Mouse (Mus musculus) bone marrow, adult 2 months (tissue): ENCODE measurements around the gene Ebpl. TPM values are rescaled to one million over a fixed set of nuclear protein-coding genes. Genes with fewer than 3 reads are reported as not detected.

Experiments
- H3K27ac ChIP-seq: fragments of 200-500 bp; 2 replicates; pipeline ENCODE4 v1.5.1; 2012; ENCODE audit warnings: low read depth, mild to moderate bottlenecking, control low read depth, inconsistent platforms, low read length; ENCODE audit not compliant: control insufficient read depth, poor library complexity, insufficient read depth
- H3K4me1 ChIP-seq: fragments of 200-500 bp; 2 replicates; pipeline ENCODE4 v1.6.1; 2011; ENCODE audit warnings: low read length; ENCODE audit not compliant: control insufficient read depth, insufficient read depth
- H3K4me3 ChIP-seq: fragments of 200-500 bp; replicated peaks from 2 replicates; pipeline ENCODE3; 2011; ENCODE audit warnings: mild to moderate bottlenecking, low read depth, low read length, control low read depth; ENCODE audit not compliant: control insufficient read depth
- CTCF ChIP-seq: fragments of 200-500 bp; IDR thresholded peaks from 2 replicates; pipeline ENCODE4 v1.5.1; 2011; ENCODE audit warnings: low read length, control low read depth; ENCODE audit not compliant: control insufficient read depth, insufficient read depth
- POLR2A ChIP-seq: fragments of 200-500 bp; IDR thresholded peaks from 2 replicates; pipeline ENCODE4 v1.6.1; 2011; ENCODE audit warnings: low read depth, mild to moderate bottlenecking, control low read depth, low read length, borderline replicate concordance; ENCODE audit not compliant: control insufficient read depth
- WGBS: fragments of 180-500 bp; shearing (Covaris S2); methylation state at CpG from one replicate; pipeline ENCODE4 v1.1.7; 2018; 5-methylcytosine and 5-hydroxymethylcytosine counted together
- polyA plus RNA-seq: library from polyadenylated mRNA; stranded (reverse); fragments of >200 nt; gene quantifications from 2 replicates; pipeline ENCODE4 v1.2.4, GENCODE M21; 2011; ENCODE audit warnings: low replicate concordance; ENCODE audit not compliant: missing spikeins, insufficient read depth, insufficient read length

Gene Ebpl
- 3.2 and 7.6 TPM in 2 replicates for polyA plus RNA-seq

DNA sequence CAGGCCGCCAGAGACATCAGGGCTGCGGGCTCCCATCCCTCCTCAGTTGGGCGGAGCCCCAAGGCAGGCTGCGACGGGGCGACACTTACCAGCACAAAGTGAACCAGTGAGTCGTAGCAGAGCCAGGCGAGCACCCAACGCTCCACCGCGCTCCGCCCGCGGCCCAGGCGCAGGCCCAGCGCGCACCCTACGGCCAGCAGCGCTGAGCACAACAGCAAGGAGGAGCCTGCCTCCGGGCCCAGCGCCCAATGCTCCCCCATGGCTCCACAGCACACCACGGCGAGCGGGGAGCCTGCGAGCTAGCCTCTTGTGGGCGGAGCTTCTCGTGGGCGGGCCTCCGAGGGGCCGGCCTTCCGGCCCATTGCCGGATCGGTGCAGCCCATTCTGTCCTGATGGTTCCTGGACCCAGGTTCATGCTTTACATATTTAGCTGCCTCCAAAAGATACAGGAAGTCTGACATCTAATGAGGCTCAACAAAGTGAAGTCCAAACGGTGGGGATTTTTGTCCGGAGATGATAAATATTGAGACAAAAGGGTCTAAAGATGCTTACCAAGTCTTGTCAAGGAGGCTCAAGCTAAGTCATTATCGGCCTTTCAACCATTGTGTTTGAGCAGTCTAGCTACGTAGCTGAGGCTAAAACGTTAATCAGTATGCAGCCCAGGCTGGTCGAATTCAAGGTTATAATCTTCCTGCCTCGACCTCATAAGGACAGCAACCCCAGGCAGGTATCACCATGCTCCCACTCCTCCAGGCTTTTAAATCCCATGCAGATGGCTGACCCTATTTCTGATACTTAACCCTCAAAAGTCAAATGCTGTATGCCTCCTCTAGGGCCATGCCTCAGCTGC is at the start of gene Ebpl:
TSS of gene Ebpl (minus strand) at position 309 of the 850 bp plus-strand sequence.
- Histone ChIP-seq H3K4me3 (peak within 1 kb of the TSS; percentile 78), H3K4me1 (no peaks in the 10 kb centered on the region; the same call in 1 of the 2 replicates), H3K27ac (peak within 1 kb of the TSS; percentile 91)
- TF ChIP-seq POLR2A (peak; percentile 69; the same call in 1 of the 2 replicates), CTCF (no peak)
- WGBS = 3% methylated on average over 40 of the region's 40 CpGs

DNA sequence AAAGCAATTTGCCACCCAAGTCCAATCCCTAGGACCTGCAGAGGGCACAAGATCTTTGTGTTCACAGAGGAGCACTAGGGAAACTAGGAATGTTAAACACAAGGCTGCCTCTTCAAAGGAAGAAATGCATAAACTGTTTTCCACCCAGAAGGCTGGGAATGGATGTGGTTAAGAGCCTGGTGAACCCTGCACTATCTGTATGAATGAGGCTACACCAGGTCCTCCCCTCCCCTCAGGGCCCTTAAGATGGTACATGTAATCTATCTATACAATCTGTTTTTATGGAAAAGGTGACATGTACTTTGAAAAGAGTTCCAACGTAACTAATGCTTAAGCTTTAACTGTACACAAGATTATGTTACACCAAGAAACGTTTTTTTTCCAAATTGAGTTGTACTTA is 49.8 kb upstream of the Ebpl start:
- Histone ChIP-seq H3K4me1 (peaks cover 2% of the 10 kb centered on the region), H3K4me3 (no peak overlapping the region), H3K27ac (no peak overlapping the region)
- WGBS = 27% methylated on average over 2 of the region's 2 CpGs
- TF ChIP-seq CTCF (no peak), POLR2A (no peak)

DNA sequence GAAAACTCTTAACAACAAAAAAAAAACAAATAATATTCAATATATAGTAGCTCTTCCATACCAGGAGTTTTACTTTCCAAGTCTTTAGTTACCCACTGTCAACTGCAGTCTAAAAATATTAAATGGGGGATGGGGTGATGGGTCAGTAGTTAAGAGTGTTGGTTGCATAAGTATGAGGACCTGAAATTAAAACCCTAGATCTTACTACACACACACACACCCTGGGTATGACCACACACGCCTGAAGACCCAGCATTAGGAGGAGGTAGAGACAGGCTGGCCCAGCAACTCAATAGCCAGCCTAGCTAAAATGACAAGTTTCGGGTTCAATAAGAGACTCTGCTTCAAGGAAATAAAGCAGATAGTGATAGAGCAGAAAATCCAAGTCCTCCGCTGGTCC is 46.8 kb upstream of the Ebpl start:
- no peak overlapping the region for H3K27ac ChIP-seq
- TF ChIP-seq POLR2A (no peak), CTCF (no peak)
- WGBS = 76% methylated on average over 3 of the region's 3 CpGs
- no peak overlapping the region for H3K4me3 ChIP-seq
- H3K4me1 ChIP-seq = peaks cover 2% of the 10 kb centered on the region

DNA sequence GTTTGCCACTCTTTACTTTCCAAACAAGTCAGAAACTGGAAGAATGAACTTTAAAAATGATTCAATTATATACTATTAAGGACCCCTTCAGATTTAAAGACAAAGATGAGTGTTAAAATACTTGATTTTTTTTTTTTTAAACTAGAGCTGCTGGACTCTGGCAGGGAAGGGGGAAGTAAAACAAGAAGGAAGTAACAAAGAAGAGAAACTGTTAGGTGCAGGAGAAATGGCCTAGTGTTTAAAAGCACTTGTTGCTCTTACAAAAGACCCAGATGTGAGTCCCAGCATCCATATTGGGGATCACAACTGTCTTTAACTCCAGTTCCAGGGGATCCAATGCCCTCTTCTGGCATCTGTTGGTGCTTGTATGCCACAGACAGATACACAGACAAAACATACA is 45.5 kb upstream of the Ebpl start:
- TF ChIP-seq POLR2A (no peak), CTCF (no peak)
- H3K27ac ChIP-seq = no peak overlapping the region
- peaks cover 2% of the 10 kb centered on the region for H3K4me1 ChIP-seq
- no peak overlapping the region for H3K4me3 ChIP-seq

DNA sequence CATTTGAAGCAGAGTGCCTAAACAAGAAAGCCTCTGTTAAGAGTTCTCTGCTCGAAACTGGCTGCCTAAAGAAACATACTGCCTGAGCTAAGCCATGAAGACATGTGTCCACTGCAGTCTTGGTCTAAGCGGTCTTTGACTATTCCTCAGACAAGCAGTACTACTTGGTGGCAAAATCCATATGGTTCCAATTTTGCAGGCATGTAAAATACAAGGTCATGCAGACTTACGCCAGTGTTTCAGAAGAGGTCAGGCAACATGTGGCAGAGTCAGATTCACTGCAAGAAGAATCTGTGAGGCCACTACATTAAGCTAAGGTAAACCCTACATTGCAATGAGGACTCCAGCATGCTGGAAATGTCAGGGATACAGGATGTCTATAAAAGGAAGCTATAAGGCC is 44.7 kb upstream of the Ebpl start:
- Histone ChIP-seq H3K4me1 (peaks cover 2% of the 10 kb centered on the region), H3K4me3 (no peak overlapping the region), H3K27ac (no peak overlapping the region)
- 96% methylated on average over 3 of the region's 3 CpGs for WGBS
- no peak for TF ChIP-seq POLR2A
- no peak for TF ChIP-seq CTCF

DNA sequence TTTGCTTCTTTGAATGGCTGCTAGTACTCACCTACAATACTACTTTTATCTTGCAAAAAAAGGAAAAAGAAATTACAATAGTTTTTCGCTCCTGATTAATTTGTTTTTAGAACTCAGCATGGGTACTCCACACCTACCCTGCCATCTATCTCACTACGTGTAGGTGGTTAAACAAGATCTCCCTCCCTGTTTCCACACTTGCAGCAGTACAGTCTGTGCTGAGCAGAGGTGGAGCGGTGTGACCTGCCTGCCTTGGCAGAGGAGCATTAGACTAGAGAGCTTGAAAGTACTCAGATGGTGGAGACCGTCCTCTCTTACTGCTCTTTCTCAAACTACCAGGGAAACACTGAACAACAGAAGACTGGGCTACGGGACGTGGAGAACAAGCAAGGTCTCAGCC is 34.5 kb upstream of the Ebpl start:
- Histone ChIP-seq H3K27ac (no peak overlapping the region), H3K4me3 (no peak overlapping the region), H3K4me1 (no peaks in the 10 kb centered on the region; the same call in 1 of the 2 replicates)
- 84% methylated on average over 6 of the region's 6 CpGs for WGBS
- no peak for TF ChIP-seq CTCF
- no peak for TF ChIP-seq POLR2A

DNA sequence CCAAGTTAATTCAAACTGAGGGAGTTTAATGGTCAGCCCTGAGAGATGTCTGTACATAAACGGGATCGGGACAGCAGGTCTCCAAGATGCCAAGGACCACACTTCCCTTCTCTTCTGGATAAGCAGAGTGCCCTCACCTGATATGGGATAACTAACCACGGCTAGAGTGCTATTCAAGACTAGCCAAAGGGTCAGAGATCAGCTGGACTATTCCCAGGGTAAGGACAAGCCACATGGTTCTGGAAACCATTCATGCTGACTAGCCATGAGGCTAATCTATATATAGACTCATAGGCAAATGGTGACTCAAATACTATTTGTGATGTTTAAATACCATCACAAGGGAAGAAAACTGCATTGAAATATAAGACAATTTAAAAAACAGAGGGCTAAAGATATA is 30.3 kb upstream of the Ebpl start:
- no peak overlapping the region for H3K4me3 ChIP-seq
- TF ChIP-seq CTCF (no peak), POLR2A (no peak)
- no peak overlapping the region for H3K27ac ChIP-seq
- no peaks in the 10 kb centered on the region; the same call in 1 of the 2 replicates for H3K4me1 ChIP-seq
- 93% methylated on average over 3 of the region's 3 CpGs for WGBS

DNA sequence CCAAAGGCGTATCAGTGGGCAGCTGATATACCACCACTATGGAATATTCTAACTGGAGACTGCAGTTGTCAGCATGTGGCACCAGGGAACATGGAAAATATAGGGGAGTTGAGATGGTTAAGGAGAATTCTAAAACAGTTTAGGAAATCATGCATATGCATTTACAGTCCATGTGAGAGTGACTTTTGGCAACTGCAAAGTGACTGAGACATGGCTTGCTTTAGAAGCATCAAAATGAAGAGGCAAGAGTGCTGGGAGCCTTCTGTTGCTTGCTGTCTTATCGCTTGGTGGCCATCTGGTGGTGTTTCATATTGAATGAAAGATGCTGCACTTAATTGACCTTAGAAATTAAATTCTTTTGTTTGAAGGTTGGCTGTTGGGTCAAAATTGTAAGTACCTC is 7.1 kb upstream of the Ebpl start:
- H3K27ac ChIP-seq = no peak overlapping the region
- TF ChIP-seq CTCF (no peak), POLR2A (no peak)
- 91% methylated on average over 2 of the region's 2 CpGs for WGBS
- no peak overlapping the region for H3K4me3 ChIP-seq
- H3K4me1 ChIP-seq = no peaks in the 10 kb centered on the region; the same call in 1 of the 2 replicates
